Mouse (Mus musculus): Measurements from ENCODE around the gene Moap1. TPM values are rescaled to one million over a fixed set of nuclear protein-coding genes. Genes with fewer than 3 reads are reported as not detected.

Gene Moap1
- polyA plus RNA-seq, 1 experiment from 2014 or later, result 81.3 TPM

GRCm38 (mm10) chr12:102714116-102714515 is 29.3 kb downstream of the Moap1 start:
- WGBS, result 70% methylated on average over 2 of the region's 2 CpGs
- H3K9me3 ChIP-seq (ENCODE audit: control insufficient read depth, low read length), result no peaks in the 10 kb centered on the region
- no peaks in the 10 kb centered on the region for H3K4me1 ChIP-seq (ENCODE audit: control insufficient read depth, insufficient read depth, low read depth, low read length)
- H3K4me2 ChIP-seq (ENCODE audit: low read length), result no peak overlapping the region
- no peak overlapping the region for H3K9ac ChIP-seq (ENCODE audit: low read depth, low read length)
- H3K4me3 ChIP-seq (ENCODE audit: low read length), result no peak overlapping the region
- ATAC-seq, result no peak
- no peaks in the 10 kb centered on the region for H3K36me3 ChIP-seq (ENCODE audit: control insufficient read depth, insufficient read depth, low read length)
- H3K27me3 ChIP-seq (replicated peaks; ENCODE audit: control insufficient read depth, insufficient read depth, low read length), result no peaks in the 10 kb centered on the region
- no peak overlapping the region for H3K27ac ChIP-seq (ENCODE audit: low read depth, low read length)

- no peak for ATAC-seq
- Histone ChIP-seq H3K27ac (ENCODE audit: low read depth, low read length) (no peak overlapping the region), H3K4me1 (ENCODE audit: control insufficient read depth, insufficient read depth, low read depth, low read length) (no peaks in the 10 kb centered on the region), H3K9ac (ENCODE audit: low read depth, low read length) (no peak overlapping the region), H3K27me3 (replicated peaks; ENCODE audit: control insufficient read depth, insufficient read depth, low read length) (no peaks in the 10 kb centered on the region), H3K9me3 (ENCODE audit: control insufficient read depth, low read length) (no peaks in the 10 kb centered on the region), H3K36me3 (ENCODE audit: control insufficient read depth, insufficient read depth, low read length) (no peaks in the 10 kb centered on the region), H3K4me3 (ENCODE audit: low read length) (no peak overlapping the region), H3K4me2 (ENCODE audit: low read length) (no peak overlapping the region)
- 79% methylated on average over 20 of the region's 20 CpGs for WGBS
These were observed 30.2 kb downstream of the Moap1 start for GRCm38 (mm10) chr12:102713153-102713865.

- ATAC-seq, result no peak
- Histone ChIP-seq H3K4me2 (ENCODE audit: low read length) (no peak overlapping the region), H3K4me1 (ENCODE audit: control insufficient read depth, insufficient read depth, low read depth, low read length) (0 out of 2 replicates have a peak, but pooled peaks cover under 1% of the 10 kb centered on the region), H3K4me3 (ENCODE audit: low read length) (no peak overlapping the region), H3K9me3 (ENCODE audit: control insufficient read depth, low read length) (no peaks in the 10 kb centered on the region), H3K9ac (ENCODE audit: low read depth, low read length) (no peak overlapping the region), H3K27ac (ENCODE audit: low read depth, low read length) (no peak overlapping the region), H3K27me3 (replicated peaks; ENCODE audit: control insufficient read depth, insufficient read depth, low read length) (no peaks in the 10 kb centered on the region; the same call in 1 of the 2 replicates), H3K36me3 (ENCODE audit: control insufficient read depth, insufficient read depth, low read length) (no peaks in the 10 kb centered on the region)
- 51% methylated on average over 4 of the region's 4 CpGs for WGBS
These were observed 32.5 kb downstream of the Moap1 start for GRCm38 (mm10) chr12:102710851-102711375.

- H3K4me3 ChIP-seq (ENCODE audit: low read length), result no peak overlapping the region
- ATAC-seq, result no peak
- no peak overlapping the region for H3K4me2 ChIP-seq (ENCODE audit: low read length)
- H3K27ac ChIP-seq (ENCODE audit: low read depth, low read length), result no peak overlapping the region
- no peak overlapping the region for H3K9ac ChIP-seq (ENCODE audit: low read depth, low read length)
- H3K36me3 ChIP-seq (ENCODE audit: control insufficient read depth, insufficient read depth, low read length), result no peaks in the 10 kb centered on the region
- peaks cover 7% of the 10 kb centered on the region for H3K4me1 ChIP-seq (ENCODE audit: control insufficient read depth, insufficient read depth, low read depth, low read length)
- H3K9me3 ChIP-seq (ENCODE audit: control insufficient read depth, low read length), result no peaks in the 10 kb centered on the region
- WGBS, result 89% methylated on average over 5 of the region's 5 CpGs
- H3K27me3 ChIP-seq (replicated peaks; ENCODE audit: control insufficient read depth, insufficient read depth, low read length), result no peaks in the 10 kb centered on the region; the same call in 1 of the 2 replicates
These were observed 33.6 kb downstream of the Moap1 start for GRCm38 (mm10) chr12:102709896-102710295.

- no peak for ATAC-seq
- 73% methylated on average over 11 of the region's 11 CpGs for WGBS
These were observed 35.2 kb downstream of the Moap1 start for GRCm38 (mm10) chr12:102708220-102708619.

GRCm38 (mm10) chr12:102706833-102707463 is 36.5 kb downstream of the Moap1 start:
- no peak overlapping the region for H3K27ac ChIP-seq (ENCODE audit: low read depth, low read length)
- no peak overlapping the region for H3K4me3 ChIP-seq (ENCODE audit: low read length)
- no peaks in the 10 kb centered on the region for H3K36me3 ChIP-seq (ENCODE audit: control insufficient read depth, insufficient read depth, low read length)
- no peaks in the 10 kb centered on the region for H3K9me3 ChIP-seq (ENCODE audit: control insufficient read depth, low read length)
- H3K4me1 ChIP-seq (ENCODE audit: control insufficient read depth, insufficient read depth, low read depth, low read length), result peaks cover 25% of the 10 kb centered on the region
- H3K4me2 ChIP-seq (ENCODE audit: low read length), result no peak overlapping the region
- 89% methylated on average over 8 of the region's 10 CpGs for WGBS
- H3K27me3 ChIP-seq (replicated peaks; ENCODE audit: control insufficient read depth, insufficient read depth, low read length), result no peaks in the 10 kb centered on the region; the same call in 1 of the 2 replicates
- ATAC-seq, result no peak
- no peak overlapping the region for H3K9ac ChIP-seq (ENCODE audit: low read depth, low read length)

More at GRCm38 (mm10) chr12:102708220-102708619, 35.2 kb downstream of the Moap1 start:
- Histone ChIP-seq H3K27me3 (replicated peaks; ENCODE audit: control insufficient read depth, insufficient read depth, low read length) (no peaks in the 10 kb centered on the region; the same call in 1 of the 2 replicates), H3K4me2 (ENCODE audit: low read length) (no peak overlapping the region), H3K4me3 (ENCODE audit: low read length) (no peak overlapping the region), H3K27ac (ENCODE audit: low read depth, low read length) (no peak overlapping the region), H3K36me3 (ENCODE audit: control insufficient read depth, insufficient read depth, low read length) (no peaks in the 10 kb centered on the region), H3K9me3 (ENCODE audit: control insufficient read depth, low read length) (no peaks in the 10 kb centered on the region), H3K9ac (ENCODE audit: low read depth, low read length) (no peak overlapping the region), H3K4me1 (ENCODE audit: control insufficient read depth, insufficient read depth, low read depth, low read length) (peaks cover 13% of the 10 kb centered on the region)

GRCm38 (mm10) chr12:102705906-102706640 is 37.4 kb downstream of the Moap1 start:
- Histone ChIP-seq H3K9me3 (ENCODE audit: control insufficient read depth, low read length) (no peaks in the 10 kb centered on the region), H3K27ac (ENCODE audit: low read depth, low read length) (no peak overlapping the region), H3K4me3 (ENCODE audit: low read length) (no peak overlapping the region), H3K36me3 (ENCODE audit: control insufficient read depth, insufficient read depth, low read length) (no peaks in the 10 kb centered on the region), H3K4me2 (ENCODE audit: low read length) (peak overlapping the region; percentile 85), H3K27me3 (replicated peaks; ENCODE audit: control insufficient read depth, insufficient read depth, low read length) (no peaks in the 10 kb centered on the region; the same call in 1 of the 2 replicates), H3K9ac (ENCODE audit: low read depth, low read length) (no peak overlapping the region), H3K4me1 (ENCODE audit: control insufficient read depth, insufficient read depth, low read depth, low read length) (peaks cover 26% of the 10 kb centered on the region)
- 74% methylated on average over 6 of the region's 6 CpGs for WGBS
- ATAC-seq, result no peak

GRCm38 (mm10) chr12:102705216-102705871 is 38.1 kb downstream of the Moap1 start:
- Histone ChIP-seq H3K4me3 (ENCODE audit: low read length) (peak overlapping the region; percentile 85), H3K9ac (ENCODE audit: low read depth, low read length) (peak overlapping the region; percentile 91), H3K27me3 (replicated peaks; ENCODE audit: control insufficient read depth, insufficient read depth, low read length) (no peaks in the 10 kb centered on the region; the same call in 1 of the 2 replicates), H3K9me3 (ENCODE audit: control insufficient read depth, low read length) (no peaks in the 10 kb centered on the region), H3K27ac (ENCODE audit: low read depth, low read length) (peak overlapping the region; percentile 94), H3K36me3 (ENCODE audit: control insufficient read depth, insufficient read depth, low read length) (no peaks in the 10 kb centered on the region), H3K4me2 (ENCODE audit: low read length) (peak overlapping the region; percentile 85), H3K4me1 (ENCODE audit: control insufficient read depth, insufficient read depth, low read depth, low read length) (peaks cover 26% of the 10 kb centered on the region)
- WGBS, result 3% methylated on average over 26 of the region's 45 CpGs
- ATAC-seq, result peak; percentile 79

Measured in hindbrain, embryonic 16.5 days (tissue).